Mouse (Mus musculus) lung, embryonic 14.5 days (tissue): ENCODE data around the gene Nsf. TPM values are rescaled to one million over a fixed set of nuclear protein-coding genes. Genes with fewer than 3 reads are reported as not detected.

Experiments
- ATAC-seq: fragments of 200-750 bp; cut with Nextera tagmentation; 2 replicates; pipeline ENCODE4 v1.8.0; 2017; ENCODE audit warnings: mild to moderate bottlenecking, moderate TSS enrichment, moderate library complexity; ENCODE audit not compliant: insufficient read depth
- DNase-seq: peaks from one replicate; pipeline ENCODE4 v3.0.0-alpha.2; 2015
- H3K27ac ChIP-seq: fragments of 300-500 bp; sonication (generic); 2 replicates; pipeline ENCODE4 v1.5.1; 2014; ENCODE audit warnings: low read depth, mild to moderate bottlenecking, moderate library complexity
- H3K27me3 ChIP-seq: fragments of 300-500 bp; sonication (generic); 2 replicates; pipeline ENCODE4 v1.6.1; 2014; ENCODE audit warnings: low read length, control low read depth; ENCODE audit not compliant: insufficient read depth
- H3K36me3 ChIP-seq: fragments of 300-500 bp; sonication (generic); 2 replicates; pipeline ENCODE4 v1.6.1; 2014; ENCODE audit warnings: control low read depth; ENCODE audit not compliant: insufficient read depth
- H3K4me1 ChIP-seq: fragments of 300-500 bp; sonication (generic); 2 replicates; pipeline ENCODE4 v1.6.1; 2014; ENCODE audit warnings: antibody characterized with exemption, control low read depth; ENCODE audit not compliant: insufficient read depth
- H3K4me2 ChIP-seq: fragments of 300-500 bp; sonication (generic); 2 replicates; pipeline ENCODE4 v1.6.1; 2014; ENCODE audit warnings: mild to moderate bottlenecking
- H3K4me3 ChIP-seq: fragments of 300-500 bp; sonication (generic); 2 replicates; pipeline ENCODE4 v1.5.1; 2014; ENCODE audit warnings: low read depth, low read length
- H3K9ac ChIP-seq: fragments of 300-500 bp; sonication (generic); 2 replicates; pipeline ENCODE4 v1.6.1; 2014
- H3K9me3 ChIP-seq: fragments of 300-500 bp; sonication (generic); 2 replicates; pipeline ENCODE4 v1.6.1; 2016; ENCODE audit warnings: low read depth, low read length, control low read depth
- CTCF ChIP-seq: IDR thresholded peaks from 2 replicates; pipeline ENCODE4 v1.5.1; 2016; ENCODE audit warnings: antibody characterized with exemption, low read depth
- WGBS: fragments of 180-500 bp; shearing (Covaris S2); extraction: QIAGEN DNeasy Blood & Tissue Kit; methylation state at CpG from one replicate; pipeline ENCODE4 v1.1.7; 2014; 5-methylcytosine and 5-hydroxymethylcytosine counted together
- polyA plus RNA-seq: library from polyadenylated mRNA; unstranded; fragments of >200 nt; fragmentation: Nextera tagmentation; extraction: Ambion mirVana; gene quantifications from 2 replicates; pipeline ENCODE4 v1.2.1, GENCODE M21; 2014

Nsf gene
- polyA plus RNA-seq, 1 experiment from 2014 or later = 50.1 TPM

- no peak for DNase-seq
- TF ChIP-seq CTCF = no peak
- no peak for ATAC-seq
- H3K4me3 ChIP-seq = no peak overlapping the region
- no peak overlapping the region for H3K27ac ChIP-seq
- no peak overlapping the region for H3K4me2 ChIP-seq
- no peaks in the 10 kb centered on the region for H3K27me3 ChIP-seq
- no peak overlapping the region for H3K9ac ChIP-seq
- WGBS = 88% methylated on average over 5 of the region's 5 CpGs
- H3K36me3 ChIP-seq = peaks cover 38% of the 10 kb centered on the region
- no peaks in the 10 kb centered on the region for H3K9me3 ChIP-seq
- H3K4me1 ChIP-seq = 0 out of 2 replicates have a peak, but pooled peaks cover 3% of the 10 kb centered on the region
Measured at GRCm38 (mm10) chr11:103969278-103969677, 15.4 kb upstream of the Nsf start.

DNA sequence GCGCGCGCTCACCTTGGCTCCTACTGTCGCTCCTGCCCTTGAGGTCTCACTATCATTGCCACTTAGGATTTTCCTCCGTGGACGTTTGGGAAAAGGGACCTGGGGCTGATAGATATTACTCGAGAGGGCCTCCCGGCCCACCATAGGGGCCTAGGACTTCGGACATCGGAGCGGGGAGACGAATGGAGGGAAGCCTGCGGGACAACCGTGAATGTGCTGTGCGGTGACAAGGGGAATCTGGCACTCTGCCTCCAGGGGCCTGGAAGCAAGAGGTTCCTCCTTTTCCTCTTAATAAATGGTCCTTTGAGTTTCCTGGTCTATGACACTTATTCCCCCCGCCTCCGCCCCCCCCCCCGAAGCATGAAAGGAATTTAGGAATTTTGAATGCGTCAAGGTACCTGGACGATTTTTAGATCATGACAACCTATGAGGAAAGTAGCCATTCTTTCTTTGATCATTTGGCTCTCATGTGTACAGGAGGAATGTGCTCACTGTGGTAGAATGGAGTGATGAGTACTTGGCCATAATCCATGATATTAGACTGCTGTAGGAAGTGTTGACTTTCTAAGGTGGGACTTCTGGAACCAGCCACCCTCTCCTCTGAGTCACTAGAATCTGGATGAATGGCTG is 13.4 kb upstream of the Nsf start:
- TF ChIP-seq CTCF = no peak
- Histone ChIP-seq H3K36me3 (peaks cover 22% of the 10 kb centered on the region), H3K9me3 (no peaks in the 10 kb centered on the region), H3K4me2 (peak overlapping the region; percentile 74), H3K4me3 (peak overlapping the region; percentile 84), H3K27me3 (no peaks in the 10 kb centered on the region), H3K9ac (peak overlapping the region; percentile 80), H3K4me1 (0 out of 2 replicates have a peak, but pooled peaks cover 3% of the 10 kb centered on the region), H3K27ac (peak overlapping the region; percentile 95)
- DNase-seq (peak; percentile 30), ATAC-seq (no peak)
- under 1% methylated on average over 20 of the region's 20 CpGs for WGBS

DNA sequence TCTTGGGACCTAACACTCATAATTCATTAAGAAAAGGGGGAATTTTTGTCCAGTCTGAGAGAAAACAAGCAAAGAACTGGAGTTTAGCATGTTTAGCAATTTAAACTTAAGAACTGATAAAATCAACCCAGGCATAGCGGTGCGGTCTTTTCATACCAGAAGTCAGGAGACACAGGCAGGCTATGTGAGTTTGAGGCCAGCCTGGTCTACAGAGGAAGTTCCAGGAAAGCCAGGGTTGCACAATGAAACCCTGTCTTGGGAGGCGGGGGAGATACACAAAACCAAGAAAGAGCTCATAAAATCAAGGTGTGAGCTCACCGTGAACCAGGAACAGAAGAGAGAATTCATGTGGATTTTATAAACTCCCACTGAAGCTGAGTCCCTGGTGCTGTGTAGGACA is 3.0 kb upstream of the Nsf start:
- Histone ChIP-seq H3K36me3 (no peaks in the 10 kb centered on the region), H3K4me3 (no peak overlapping the region), H3K27me3 (no peaks in the 10 kb centered on the region), H3K4me1 (no peaks in the 10 kb centered on the region), H3K4me2 (no peak overlapping the region), H3K9ac (no peak overlapping the region), H3K9me3 (no peaks in the 10 kb centered on the region), H3K27ac (no peak overlapping the region)
- DNase-seq (no peak), ATAC-seq (no peak)
- WGBS = 87% methylated on average over 4 of the region's 4 CpGs
- TF ChIP-seq CTCF = no peak

- Histone ChIP-seq H3K9ac (peak overlapping the region; percentile 90), H3K27me3 (no peaks in the 10 kb centered on the region), H3K4me1 (no peaks in the 10 kb centered on the region), H3K4me2 (peak overlapping the region; percentile 83), H3K36me3 (no peaks in the 10 kb centered on the region), H3K27ac (no peak overlapping the region), H3K4me3 (peak overlapping the region; percentile 83), H3K9me3 (no peaks in the 10 kb centered on the region)
- TF ChIP-seq CTCF = no peak
- DNase-seq (peak; percentile 24), ATAC-seq (peak; percentile 78)
- 2% methylated on average over 31 of the region's 32 CpGs for WGBS
Measured at GRCm38 (mm10) chr11:103953032-103953895, 592 bp downstream of the Nsf start.

- Histone ChIP-seq H3K9ac (no peak overlapping the region), H3K27me3 (no peaks in the 10 kb centered on the region), H3K27ac (no peak overlapping the region), H3K4me2 (peak overlapping the region; percentile 83), H3K4me1 (no peaks in the 10 kb centered on the region), H3K36me3 (no peaks in the 10 kb centered on the region), H3K9me3 (no peaks in the 10 kb centered on the region), H3K4me3 (peak overlapping the region; percentile 83; the same call in 1 of the 2 replicates)
- TF ChIP-seq CTCF = no peak
- ATAC-seq = no peak
- 68% methylated on average over 5 of the region's 5 CpGs for WGBS
- DNase-seq = no peak
Measured at GRCm38 (mm10) chr11:103952635-103953031, 1.2 kb downstream of the Nsf start.

DNA sequence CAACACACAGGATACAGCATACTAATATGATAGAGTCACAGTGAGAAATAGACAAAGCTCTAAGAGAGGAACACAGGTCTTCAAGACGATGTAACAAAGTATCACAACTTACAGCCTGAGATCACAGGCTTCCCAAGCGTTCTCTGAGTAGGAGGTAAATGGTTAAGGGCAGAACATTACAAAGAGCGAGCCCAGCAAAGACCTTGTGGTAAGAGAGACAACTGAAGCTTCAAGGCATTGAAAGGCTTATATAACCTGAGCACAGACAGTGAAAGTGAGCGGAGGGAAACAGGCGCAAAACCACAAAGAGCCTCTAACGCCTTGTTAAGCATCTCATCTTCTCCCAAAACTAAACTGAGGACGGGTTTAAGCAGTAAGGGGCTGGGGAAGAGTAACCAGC is 2.8 kb downstream of the Nsf start:
- H3K4me2 ChIP-seq = no peak overlapping the region
- no peaks in the 10 kb centered on the region for H3K36me3 ChIP-seq
- H3K27ac ChIP-seq = no peak overlapping the region
- H3K9ac ChIP-seq = no peak overlapping the region
- H3K9me3 ChIP-seq = no peaks in the 10 kb centered on the region
- no peaks in the 10 kb centered on the region for H3K27me3 ChIP-seq
- ATAC-seq (no peak), DNase-seq (no peak)
- WGBS = 84% methylated on average over 7 of the region's 7 CpGs
- TF ChIP-seq CTCF = no peak
- no peaks in the 10 kb centered on the region for H3K4me1 ChIP-seq
- H3K4me3 ChIP-seq = no peak overlapping the region

DNA sequence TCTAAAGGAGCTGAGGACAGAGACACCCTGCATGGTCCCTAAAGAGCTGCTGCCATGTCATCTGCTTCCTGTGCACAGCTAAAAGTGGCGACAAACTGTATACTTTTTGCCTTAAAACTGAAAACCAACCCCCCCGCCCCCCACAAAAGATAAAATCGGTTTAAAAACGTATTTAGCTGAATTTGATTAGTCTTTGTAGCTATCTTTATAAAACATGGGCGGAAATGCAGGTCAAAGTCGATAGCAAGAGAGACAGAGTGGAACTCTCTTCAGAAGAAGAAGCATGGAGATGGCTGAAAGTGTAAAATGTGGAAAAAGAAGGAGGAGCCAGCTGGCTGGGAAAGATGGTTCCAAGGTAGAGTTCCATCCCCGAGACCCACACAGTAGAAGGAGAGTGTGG is 4.9 kb downstream of the Nsf start:
- no peaks in the 10 kb centered on the region for H3K9me3 ChIP-seq

More for the DNA sequence above, 4.9 kb downstream of the Nsf start:
- no peak for TF ChIP-seq CTCF
- Histone ChIP-seq H3K9ac (no peak overlapping the region), H3K4me2 (no peak overlapping the region), H3K27ac (no peak overlapping the region), H3K36me3 (no peaks in the 10 kb centered on the region), H3K4me3 (no peak overlapping the region), H3K27me3 (no peaks in the 10 kb centered on the region), H3K4me1 (no peaks in the 10 kb centered on the region)
- DNase-seq (no peak), ATAC-seq (no peak)
- 83% methylated on average over 7 of the region's 7 CpGs for WGBS
